Mouse (Mus musculus) urinary bladder, adult 2 months (tissue): ENCODE results near the gene Vwce. TPM values are rescaled to one million over a fixed set of nuclear protein-coding genes. Genes with fewer than 3 reads are reported as not detected.

Experiments used
- DNase-seq: peaks from one replicate; pipeline ENCODE4 v3.0.0; 2022; ENCODE audit warnings: low spot score
- polyA plus RNA-seq: library from polyadenylated mRNA; depleted of rRNA; stranded (reverse); fragments of >200 nt; gene quantifications from 2 replicates; pipeline ENCODE4 v1.2.3, GENCODE M21; 2012; rRNA removed

Gene Vwce
- polyA plus RNA-seq: 0.07 and 0.12 TPM in 2 replicates

DNA sequence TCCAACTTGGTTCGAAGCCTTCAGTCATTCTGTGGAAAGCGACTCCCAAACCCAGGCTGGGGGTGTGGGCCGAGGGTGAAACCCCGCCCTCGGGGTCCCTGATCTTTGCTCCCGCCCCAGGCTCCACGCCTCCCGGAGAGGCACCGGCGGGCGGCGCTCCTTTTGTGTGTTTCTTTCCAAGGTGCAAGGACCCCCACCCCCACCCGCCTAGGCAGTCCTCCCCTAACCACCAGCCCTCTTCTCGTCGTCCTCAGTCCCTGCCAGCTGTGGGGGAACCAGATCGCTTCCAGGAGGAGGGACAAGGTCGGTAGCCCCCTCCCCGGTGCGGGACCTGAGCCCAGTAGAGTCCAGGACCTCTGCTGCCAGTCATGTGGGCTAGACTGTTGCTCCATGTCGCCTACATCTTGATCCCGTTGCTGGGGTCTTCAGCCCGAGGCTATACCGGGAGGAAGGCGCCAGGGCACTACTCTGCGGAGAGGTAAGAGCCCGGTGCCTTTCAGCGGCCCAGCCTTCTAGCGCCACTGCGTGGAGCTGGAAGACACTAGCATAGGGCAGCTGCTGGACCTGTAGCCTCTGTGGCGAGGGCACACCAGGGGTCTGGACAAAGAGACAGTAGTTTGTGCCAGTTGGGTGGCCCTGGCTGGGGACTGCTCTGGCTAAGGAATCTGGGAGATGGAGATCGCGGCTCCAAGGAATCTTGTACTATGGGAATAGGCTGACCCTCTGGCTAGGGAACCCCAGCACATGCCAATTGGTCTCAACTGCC lies at the start of gene Vwce:
Gene Vwce (plus strand): TSS at position 108 of the 766 bp plus-strand sequence.
- DNase-seq: no peak

DNA sequence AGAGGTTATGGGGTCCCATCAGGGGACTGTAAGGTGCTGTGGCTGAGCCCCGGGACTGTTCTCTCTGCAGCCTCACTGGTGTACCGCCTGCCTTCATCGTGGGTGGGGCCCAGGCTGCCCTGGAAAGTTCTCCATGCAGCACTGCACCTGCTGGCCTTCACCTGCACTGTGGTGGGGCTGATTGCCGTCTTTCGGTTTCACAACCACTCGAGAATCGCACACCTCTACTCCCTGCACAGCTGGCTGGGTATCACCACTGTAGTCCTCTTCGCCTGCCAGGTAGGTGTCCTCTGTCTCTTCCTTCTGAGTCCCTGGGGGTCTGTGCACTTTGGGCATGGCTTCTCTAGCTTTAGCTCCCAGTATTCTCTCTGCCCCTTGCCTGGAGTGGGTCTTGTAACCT lies 48.9 kb upstream of the Vwce start:
- no peak for DNase-seq

DNA sequence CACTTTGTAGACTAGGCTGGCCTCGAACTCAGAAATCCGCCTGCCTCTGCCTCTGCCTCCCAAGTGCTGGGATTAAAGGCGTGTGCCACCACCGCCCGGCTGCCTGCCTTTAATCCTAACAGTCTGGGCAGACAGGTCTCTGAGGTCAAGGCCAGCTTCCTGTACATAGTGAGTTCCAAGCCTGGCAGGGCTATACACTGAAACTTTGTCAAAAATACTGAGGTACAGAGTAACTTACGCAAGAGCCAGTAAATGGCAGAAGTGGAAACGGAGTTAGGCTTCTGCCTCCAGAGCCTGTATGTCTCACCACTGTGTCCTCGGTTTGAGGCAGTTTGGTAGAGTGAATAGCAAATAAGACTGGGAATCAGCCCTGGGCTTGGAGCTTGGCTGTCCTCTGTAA lies 46.8 kb upstream of the Vwce start:
- DNase-seq: no peak

DNA sequence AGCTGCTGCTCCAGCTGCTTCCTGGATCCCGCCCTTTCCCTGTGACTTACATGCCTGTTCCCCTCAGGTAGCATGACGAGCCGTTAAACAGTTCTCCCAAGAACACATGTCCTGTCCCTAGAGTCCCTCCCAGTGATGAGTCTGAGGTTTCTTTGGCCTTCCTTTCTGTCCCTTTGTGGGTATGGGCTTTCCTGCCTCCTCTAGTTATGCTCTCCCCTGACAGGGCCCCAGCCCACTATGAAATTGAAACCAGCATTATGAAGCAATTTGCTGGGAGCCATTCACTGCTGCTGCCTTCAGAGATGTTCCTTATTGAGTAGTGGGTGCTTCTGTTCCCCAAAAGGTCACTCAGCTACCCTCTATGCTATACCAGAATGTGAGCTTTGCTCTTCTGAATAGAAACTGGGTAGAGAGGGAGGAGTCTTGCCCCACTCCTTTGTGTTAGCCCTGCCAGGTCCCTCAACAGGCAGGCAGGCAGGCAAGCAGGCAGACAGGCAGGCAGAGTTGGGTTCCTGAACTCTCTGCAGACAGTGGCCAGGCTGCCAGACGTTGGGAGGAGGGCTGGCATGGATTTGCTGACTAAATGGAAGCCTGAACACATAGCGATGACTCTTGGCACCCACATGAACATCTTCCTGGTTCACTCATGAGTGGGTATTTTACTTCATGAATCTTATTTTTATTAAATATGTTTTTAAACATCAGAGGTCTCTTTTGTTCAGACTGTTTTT lies 44.7 kb upstream of the Vwce start:
- no peak for DNase-seq

DNA sequence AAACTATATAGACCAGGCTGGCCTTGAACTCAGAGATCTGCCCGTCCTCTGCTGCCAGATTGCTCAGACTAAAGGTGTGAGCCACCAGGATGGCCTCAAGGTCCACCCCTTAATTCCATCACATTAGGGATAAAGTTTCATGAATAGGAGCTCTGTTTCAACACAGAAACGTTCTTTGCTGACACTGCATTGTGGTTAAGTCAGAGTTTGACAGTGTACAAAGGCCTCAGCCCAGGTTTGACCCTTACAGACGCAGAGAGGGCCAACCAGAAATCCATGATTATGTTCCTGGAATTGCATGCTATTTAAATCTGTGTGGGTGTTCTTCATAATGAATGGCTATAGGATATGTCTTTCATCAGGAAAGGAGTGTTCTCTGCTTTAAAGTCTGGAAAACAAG lies 43.7 kb upstream of the Vwce start:
- DNase-seq: no peak

DNA sequence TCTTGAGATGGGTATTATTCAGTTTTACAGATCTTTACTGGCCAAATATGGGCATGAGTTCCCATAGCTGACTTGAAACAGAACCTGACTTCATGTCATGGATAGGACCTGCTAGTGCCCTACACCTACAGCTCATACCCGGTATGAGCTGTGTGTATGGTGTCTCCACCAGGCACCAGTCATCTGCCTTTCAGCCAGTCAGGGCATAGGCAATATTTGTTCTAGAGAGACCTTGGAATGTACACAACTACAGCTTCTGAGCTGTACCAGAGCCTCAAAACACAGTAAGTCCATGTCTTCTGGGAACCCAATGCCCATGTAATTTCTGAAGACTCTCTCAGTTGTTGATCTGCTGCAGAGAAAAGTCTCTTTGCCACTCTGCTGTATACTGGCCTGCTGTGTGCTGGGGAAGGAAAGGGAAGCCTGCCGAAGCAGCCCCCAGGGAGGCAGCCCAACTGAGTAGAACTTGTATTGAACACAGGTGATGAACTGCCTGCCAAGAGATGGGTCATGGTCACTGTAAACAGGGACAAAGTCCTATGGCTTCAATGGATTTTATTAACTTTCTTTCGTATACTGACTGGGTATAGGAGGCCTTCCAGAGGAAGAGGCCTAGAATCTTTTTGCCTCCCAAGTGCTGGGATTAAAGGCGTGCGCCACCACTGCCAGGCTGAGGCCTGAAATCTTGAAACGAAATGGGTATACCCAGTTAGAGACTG lies 42.2 kb upstream of the Vwce start:
- no peak for DNase-seq

DNA sequence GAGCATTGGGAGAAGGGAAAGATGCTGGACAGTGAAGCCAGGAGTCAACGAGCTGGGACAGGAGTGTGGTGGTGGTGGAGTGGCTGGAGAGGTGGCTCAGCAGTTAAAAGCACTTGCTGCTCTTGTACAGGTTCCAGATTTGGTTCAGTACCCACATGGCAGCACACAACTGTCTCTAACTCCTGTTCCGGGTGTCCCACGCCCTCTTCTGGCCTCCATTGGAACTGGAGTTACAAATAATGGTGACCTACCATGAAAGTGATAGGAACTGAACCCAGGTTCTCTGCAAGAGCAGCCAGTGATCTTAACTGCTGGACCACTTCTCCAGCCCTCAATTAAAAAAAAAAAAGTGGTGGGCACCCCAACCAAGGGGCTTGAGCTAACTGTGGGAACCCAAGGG lies 35.8 kb upstream of the Vwce start:
- no peak for DNase-seq

DNA sequence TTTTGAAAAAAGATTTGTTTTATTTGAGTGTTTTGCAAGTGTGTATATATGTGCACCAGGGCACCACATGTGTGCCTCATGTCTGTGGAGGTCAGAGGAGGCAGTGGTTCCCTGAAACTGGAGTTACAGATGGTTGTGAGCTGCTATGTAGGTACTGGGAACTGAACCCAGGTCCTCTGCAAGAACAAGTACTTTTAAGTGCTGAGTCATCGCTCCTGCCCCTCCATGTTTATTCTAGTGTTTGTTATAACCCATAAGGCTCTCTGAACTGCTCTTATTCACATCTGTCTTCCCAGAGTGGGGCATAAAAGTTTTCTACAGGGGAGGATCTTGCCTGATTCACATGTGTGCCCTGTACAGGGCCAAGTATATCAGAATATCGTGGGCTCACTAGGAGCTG lies 34.4 kb upstream of the Vwce start:
- DNase-seq: no peak

DNA sequence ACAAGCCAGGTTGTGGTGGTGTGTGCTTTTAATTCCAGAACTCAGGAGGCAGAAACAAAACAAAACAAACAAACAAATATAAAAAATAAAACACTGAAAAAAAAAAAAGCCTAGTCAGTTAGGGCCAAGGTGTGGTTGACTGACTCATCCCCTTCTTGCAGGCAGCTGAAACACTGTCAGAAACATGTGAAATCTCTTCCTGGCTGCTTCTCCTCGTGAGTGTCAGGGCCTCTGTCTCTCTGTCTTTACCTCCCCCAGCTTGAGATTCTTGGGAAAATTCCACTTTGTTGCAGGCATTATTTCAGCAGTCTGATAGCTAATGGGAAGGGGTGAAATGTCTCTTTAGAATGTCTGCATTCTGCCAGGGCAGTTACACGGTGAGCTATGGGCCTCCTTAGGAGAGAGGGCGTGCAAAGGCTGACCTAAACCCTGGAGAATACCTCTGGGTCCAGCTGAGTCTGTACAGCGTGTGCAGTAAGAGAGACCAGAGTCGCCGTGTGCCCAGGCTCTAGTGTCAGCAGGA lies 31.7 kb upstream of the Vwce start:
- DNase-seq: no peak

DNA sequence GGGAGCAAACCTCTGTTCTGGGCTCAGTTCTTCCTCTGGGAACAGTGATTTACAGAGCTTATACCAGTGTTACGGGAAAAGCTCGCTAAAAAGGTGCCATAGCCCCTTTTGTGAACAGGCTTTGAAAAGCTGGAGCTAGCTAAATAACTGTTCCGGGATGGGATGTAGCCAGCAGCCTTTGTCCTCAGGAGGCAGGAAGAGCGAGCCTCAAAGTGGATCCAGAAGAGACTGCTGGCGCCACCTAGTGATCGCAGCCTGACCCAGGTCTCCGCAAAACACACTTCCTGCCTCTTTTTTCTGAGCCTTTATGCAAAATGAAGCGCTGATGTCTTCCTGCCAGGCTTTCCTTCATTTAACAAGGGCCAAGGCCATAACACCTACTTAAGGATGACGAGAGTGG lies 31.2 kb upstream of the Vwce start:
- peak; percentile 61 for DNase-seq

DNA sequence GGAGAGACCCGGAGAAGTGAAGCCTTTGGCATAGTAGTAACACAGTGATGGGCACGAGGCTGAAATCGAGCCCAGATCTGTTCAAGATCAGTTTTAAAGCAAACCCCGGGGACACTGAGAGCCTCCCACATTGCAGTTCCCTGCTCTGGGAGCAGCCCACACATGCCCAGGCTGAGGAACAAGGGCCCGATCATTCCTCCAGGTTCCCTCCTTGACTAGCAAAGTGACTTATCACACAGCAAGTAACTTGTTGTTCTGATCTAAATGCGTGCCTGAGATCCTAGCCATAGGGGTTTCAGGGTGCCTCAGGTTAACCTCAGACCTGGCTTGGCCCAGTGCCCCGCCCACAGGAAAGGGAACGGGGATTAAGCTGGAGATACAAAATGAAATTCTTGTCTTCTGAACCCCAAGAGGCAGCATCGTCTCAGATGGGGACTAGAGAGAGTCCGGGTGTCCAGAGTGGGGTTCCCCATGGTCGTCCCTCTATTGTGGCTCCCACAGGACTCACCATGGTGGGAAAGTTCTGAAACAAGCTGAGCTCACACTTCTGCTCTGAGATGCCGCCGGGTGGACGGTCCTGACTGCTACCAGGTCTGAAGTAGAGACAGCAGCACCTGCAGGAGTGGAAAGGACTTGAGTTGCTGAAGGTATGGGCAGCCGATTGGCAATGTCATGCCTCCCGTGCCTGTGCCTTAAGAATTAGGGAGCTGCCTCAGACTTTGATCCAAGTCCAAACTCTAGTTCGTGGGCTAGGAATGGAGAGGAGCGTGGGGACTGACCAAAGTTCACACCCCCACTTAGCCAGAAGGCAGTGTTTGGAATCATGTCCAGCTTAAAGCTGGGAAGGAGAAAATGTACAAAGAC lies 30.1 kb upstream of the Vwce start:
- DNase-seq: no peak

DNA sequence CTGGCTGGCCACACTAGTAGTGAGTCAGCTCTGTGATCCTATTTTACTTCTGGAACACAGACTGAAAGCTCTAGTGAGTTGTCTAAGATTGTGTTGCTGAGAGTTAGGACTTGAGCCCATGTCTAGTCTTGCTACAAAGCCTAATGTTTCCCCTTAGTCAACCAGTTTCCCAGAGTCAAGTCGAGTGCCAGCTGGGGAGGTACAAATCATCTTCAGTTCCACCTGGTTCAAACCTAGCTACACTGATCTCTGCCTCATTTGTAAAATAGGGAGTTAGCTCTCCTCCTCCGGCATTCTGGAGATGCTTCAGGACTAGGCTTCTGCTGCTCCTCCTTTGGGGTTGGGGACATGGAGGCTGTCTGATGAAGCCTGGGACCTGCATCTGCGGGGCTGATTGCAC lies 29.5 kb upstream of the Vwce start:
- DNase-seq: no peak

DNA sequence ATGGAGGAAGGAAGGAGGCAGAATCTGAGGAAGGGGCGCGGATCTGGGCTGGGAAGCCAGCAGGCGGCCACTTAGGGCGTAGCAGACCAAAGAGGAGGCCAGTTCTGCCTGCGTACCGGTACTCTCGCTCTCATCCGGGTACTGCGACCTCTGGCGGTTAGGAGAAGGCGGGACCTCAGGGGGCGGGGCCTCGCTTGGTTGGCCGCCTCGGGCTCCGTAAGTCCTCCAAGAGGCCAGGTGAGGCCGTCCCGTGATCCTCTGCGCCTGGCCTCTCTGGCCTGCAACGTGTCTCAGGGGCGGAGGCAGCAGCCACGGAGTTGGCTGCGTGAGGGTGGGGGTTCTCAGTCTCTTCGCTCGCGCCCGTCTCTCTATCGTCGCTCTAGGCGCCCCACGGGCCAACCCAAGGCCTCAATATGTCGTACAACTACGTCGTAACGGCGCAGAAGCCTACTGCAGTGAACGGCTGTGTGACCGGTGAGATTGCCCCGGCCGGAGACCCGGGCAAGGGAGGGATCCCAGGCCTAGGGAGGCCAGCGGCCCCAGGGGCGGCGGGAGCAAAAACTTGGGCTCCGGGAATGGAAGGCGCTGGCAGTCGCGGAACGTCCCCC lies 28.6 kb upstream of the Vwce start, which contains the start of the genes Ddb1 and Tkfc:
Gene Ddb1 (plus strand): TSS at position 35 of the 608 bp plus-strand sequence.
Gene Tkfc (minus strand): TSS at position 362 of the 608 bp plus-strand sequence.
- DNase-seq: peak; percentile 97

DNA sequence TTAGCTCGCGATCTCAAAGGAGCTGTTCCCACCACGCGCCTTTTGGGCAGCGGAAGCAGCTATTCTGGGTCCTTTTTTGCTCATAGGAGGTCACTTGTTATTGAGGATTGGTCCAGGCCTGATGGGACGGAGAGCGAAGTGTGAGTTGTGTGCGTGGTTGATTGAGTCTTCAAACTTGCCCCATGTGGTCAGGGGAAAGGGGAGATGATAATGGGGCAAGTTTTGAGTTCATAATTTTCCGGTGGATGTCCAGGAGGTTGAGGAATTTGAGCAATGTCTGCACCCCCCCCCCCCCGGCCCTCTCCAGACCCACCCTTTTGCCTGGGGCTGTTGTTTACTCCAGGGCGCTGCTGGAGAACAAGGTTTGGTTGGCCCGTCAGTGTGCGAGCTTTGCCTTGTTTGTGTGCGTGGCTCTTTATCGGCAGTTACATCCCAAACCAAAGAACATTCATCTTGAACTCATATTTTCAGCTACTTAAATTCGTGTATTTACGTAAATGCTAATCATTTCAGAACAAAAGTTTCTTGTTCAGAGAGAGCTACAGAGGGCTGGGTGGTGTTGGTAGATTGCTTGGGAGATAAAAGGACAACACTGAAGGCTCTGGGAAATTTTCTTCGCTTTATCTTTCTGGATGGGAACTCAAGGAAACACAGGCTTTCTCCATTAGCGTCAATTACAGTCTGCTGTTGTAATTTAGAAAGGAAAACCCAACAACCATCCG lies 28.0 kb upstream of the Vwce start:
- DNase-seq: no peak

DNA sequence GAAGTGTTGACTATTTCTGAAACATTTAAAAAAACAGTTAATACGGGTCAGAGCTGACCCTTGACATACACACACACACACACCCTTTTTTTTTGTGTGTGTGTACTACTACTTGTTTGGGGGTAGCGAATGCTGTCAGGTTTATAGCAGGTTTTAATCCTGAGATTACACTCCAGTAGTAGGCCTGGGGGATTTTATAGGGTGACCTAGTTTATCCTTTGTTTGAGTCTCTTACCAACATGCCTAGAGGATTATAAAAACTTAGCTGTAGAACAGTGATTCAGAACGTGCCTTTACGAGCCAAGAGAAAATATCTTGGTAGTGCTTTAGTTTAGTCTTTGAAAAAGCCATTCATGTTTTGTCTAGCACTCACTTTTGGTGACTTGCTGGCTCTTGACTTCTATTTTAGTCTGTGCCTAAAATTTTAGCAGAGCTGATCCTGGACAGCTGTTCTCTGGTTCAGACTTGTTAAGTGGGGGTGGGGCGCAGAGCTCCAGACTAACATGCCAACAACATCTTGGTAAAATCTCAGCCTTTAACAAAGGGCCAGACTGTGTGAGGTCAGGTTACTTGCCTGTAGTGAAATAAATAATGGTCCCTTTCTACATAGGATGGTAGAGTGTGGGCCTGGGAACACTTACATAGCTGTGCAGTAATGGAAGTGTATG lies 25.3 kb upstream of the Vwce start:
- no peak for DNase-seq

DNA sequence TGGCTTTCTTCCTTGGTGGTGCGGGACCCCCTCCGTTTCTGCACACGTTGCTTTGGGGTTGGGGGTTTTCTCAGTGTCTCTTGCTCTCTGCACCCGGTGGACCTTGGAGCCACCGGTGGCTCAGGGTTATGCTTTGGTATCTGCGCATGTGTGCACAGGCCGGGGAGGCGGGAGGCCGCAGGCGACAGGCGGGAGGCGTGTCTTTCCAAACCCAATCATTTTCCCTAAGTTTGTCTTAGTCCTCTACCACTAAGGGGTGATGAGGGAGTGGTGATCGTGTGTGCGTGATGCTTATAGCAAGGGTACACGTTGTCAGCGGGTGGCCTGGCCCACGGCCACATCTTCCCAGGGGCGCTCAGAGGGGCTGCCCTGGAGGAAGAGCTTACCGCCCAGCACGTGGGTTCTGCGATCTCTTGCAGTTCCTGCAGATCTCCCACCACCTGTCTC lies 882 bp downstream of the Vwce start:
- no peak for DNase-seq

DNA sequence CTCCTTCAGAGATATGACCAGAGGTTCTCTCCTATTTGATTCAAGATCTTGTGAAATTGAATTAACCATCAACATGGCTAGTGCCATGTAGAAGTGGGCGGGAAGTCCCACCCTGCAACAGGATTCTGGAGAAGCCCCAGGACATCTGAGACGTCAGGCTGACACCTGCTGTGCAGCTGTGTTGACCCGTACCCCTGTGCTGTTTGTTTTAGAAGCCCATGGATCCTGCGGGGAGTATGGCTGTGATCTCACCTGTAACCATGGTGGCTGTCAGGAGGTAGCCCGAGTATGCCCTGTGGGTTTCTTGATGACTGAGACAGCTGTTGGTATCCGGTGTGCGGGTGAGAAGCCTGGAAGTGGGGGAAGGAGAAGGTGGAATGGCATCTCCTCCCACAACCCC lies 3.8 kb downstream of the Vwce start:
- DNase-seq: no peak

DNA sequence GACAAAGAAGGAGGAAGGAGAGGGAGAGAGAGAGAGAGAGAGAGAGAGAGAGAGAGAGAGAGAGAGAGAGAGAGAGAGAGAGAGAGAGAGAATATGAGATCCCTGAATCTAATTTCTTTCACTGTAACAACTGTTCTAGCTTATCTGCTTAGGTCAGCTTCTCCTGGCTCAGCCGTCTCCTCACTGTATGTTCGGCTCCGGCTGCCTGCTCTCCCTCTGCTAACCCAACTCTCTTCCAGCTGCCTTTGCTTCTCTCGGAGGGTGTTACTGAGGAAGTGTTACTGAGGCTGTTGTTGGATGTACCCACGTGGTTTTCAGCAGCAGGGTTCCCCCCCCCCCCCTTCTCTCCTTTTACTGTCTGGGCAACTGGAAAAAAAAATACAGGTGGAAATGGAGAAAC lies 6.1 kb downstream of the Vwce start:
- no peak for DNase-seq

DNA sequence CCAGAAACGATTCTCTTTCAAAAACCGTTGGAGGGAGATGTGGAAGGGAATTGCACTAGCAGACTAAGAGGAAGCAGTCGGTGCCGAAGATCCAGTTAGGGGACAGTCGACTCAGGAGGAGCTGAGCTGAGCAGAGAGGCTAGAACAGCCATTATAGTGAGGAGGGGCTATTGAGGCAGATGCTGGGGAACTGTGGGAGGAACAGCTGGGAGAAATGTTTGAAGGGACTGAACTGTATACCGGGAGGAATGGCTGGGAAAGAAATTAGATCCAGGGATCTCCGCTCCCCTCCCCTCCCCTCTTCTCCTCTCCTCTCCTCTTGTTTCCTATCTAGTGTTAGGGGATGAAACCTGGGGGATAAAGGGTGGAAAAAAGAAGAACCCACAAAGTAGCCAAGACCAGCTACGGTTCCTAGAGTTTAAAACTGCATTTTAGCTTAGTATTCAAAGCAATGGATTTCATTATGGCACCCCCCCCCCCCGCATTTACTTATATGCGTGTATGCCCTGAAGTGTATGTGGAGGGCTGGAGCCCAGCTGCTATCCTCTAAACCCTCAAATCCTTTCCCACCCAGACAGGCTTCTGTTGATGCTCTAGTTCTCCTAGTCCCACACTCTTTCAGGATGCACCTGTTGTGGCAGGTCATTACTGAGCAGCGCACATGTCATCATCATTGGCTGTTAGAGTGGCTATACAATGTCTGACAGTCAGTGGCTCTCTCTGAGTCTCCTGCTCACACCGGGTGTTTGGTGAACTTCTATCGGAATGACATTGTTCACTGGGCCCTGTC lies 6.8 kb downstream of the Vwce start:
- no peak for DNase-seq
